Mouse (Mus musculus) cerebellum, adult 11 months (tissue): ENCODE measurements around the gene Sgta.
"Not testable (repeated sequence)": the region's sequence is repeated elsewhere in the genome, so short reads cannot be mapped to it uniquely, and the experiment has no call there.

Experiments
- DNase-seq: peaks from one replicate; pipeline ENCODE4 v3.0.0; 2022

Gene Sgta

GRCm38 (mm10) chr10:81059603-81060543 is at the start of gene Sgta:
Gene Sgta (minus strand): TSS chr10:81060181.
- peak; percentile 99 for DNase-seq

GRCm38 (mm10) chr10:81106113-81106721 is 46.2 kb upstream of the Sgta start:
- peak; percentile 81 for DNase-seq

DNA sequence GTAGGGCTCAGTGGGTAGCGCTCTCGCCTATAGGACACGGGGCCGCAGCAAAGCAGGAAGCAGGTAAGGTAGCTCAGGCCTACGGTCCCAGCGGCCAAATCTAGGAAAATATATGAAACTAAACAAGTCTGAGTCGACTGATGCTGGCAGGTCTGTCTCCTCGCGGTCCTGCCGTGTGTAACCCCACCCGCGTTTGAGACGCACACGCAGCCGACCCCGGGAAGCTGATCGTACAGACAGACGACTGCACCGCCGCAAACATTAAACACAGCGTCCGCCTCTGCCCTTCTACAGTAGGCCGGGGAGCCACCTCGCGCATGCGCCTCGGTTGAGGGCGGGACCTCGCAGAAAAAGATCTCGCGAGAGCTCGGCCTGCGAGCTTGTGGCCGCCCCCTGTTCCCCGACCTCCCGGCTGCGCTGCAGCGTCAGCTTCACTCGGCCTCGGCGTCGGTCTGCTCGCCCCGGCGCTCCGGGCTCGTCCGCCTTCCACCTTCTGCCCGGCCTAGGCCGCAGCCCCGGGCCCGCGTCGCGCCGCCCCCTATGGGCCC is 45.7 kb upstream of the Sgta start, which contains the start of gene Map2k2:
Gene Map2k2 (plus strand): TSS at position 351 of the 548 bp plus-strand sequence.
- peak; percentile 96 for DNase-seq

- no peak for DNase-seq
Measured at GRCm38 (mm10) chr10:81094931-81095678, 35.1 kb upstream of the Sgta start.

DNA sequence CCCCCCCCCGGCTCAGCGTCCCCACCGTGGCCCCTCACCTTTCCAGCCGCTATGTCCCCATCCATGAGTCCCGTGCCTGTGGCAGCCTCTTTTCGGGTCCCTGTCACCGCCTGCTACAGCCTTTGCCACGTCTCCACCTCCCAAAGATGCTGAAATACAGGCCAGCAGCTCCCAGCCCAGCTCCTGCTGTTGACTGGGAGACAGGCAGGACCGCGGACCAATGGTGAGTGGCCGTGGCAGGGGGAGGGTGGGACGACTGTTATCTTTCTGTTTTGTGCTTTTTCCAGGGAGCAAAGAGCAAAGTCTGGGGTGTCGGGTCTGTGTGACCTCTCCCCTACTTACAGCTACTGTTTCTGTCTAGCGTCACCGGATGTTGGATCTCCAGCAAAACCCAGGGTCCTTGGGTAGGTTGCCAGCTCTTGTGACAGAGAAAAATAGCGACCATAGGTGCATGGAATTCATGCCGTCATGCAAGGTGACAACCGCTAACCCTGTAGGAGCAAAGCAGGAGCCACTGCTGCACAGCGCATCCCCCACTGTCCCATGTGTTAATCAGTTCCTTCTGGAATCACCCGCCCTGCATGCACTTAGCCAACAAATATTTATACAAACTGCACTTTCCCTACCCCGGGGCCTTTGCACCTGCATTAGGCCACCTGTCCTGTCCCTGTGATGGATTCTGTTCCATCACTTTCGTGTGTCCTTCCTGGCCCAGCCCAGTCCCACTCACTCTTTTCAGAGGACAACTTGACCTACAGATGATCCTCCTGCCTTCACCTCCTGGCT is 32.7 kb upstream of the Sgta start:
- DNase-seq = no peak

- no peak for DNase-seq
Measured at GRCm38 (mm10) chr10:81090621-81091020, 30.6 kb upstream of the Sgta start.

DNA sequence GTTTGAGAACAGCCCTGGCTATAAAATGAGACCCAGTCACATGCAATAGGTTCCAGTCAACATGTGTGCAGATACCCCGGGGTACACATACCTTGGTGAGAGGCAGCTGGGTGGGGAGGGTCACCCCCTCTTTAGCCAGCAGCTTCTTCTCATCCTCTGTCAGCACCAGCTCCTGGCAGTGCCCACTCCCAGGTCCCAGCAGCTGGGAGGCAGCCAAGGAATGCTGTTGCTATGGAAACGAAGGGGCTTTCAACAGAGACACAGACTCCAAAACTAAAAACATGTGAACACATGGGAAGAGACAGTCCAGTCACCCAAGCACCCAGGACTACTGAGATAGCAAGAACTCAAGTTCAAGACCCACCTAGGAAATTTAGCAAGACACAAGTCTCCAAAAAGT is 29.2 kb upstream of the Sgta start:
- DNase-seq = no peak

- no peak for DNase-seq
Measured at GRCm38 (mm10) chr10:81087021-81087420, 27.0 kb upstream of the Sgta start.

GRCm38 (mm10) chr10:81082168-81082960 is 22.4 kb upstream of the Sgta start:
- peak; percentile 73 for DNase-seq

- no peak for DNase-seq
Measured at GRCm38 (mm10) chr10:81080008-81080655, 20.2 kb upstream of the Sgta start.

DNA sequence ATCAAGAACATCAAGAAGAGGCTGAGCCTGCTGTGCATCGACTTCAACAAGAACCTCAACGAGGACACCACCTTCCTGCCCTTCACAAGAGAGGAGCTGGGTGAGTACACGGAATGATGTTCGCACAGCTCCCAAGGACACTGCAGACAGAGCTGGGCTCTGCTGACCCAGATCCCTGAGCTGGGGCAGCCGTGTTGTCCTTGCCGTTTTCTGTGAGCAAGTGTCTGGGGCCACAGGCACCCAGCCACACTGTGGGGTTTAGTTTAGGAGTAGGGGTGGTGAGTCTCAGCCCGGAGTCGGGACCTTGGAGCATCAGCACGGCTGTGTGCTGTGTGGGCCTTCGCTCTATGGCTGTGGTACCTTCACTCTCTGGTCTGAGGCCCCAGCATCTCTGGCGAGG is 17.9 kb upstream of the Sgta start:
- no peak for DNase-seq

DNA sequence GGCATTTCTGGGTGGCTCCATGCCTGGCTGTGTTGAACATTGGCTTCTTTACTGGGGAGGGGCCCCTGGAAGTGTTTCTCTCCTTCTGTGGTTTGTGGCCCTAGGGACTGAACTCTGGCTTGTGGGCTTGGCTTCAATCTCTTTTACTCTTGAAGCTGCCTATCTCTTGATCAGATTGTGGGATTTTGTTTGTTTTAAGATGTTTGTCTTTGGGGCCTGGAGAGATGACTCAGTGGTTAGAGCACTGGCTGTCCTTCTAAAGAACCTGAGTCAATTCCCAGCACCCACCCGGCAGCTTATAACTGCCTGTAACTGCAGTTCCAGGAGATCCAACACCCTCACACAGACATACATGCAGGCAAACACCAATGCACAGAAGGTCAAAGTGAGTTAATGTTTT is 16.4 kb upstream of the Sgta start:
- DNase-seq = no peak

DNA sequence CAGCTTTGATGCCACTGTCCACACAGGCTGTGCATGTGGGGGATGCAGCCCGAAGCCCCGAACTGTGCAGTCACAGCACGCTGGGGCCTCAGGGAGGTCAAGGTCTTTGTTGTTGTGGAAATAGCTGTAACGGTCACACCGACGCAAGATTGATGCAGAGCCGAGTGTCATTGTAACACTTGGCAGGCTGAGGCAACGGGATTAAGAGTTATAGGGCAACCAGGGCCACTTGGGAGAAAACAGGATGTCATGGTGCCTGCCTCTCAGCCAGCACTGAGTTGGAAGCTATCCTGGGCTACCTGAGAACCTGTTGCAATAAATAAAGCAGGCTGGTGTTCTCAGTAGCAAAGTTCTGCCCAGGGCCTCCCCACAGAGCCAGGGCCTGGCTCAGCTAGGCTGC is 15.8 kb upstream of the Sgta start:
- no peak for DNase-seq

- no peak for DNase-seq
Measured at GRCm38 (mm10) chr10:81073464-81073863, 13.5 kb upstream of the Sgta start.

- no peak for DNase-seq
Measured at GRCm38 (mm10) chr10:81072290-81072689, 12.3 kb upstream of the Sgta start.

DNA sequence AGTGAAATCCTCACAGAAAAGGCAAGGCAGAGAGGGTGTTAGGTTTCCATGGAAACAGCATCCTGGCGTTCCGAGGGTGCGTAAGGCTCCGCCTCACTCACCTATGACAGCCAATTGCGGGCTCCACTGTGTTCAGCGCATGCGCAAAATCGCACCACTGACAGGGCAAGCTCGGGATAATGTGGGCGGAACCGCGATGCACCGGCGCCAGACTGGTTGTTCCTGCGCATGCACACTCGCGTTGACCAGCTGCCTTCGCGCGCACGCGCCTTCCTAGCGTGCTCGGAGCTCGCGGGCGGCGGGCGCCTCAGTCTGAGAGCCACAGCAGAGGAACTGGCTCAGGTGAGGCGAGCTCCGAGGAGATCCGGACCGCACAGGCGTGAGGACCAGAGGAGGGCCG is 9.9 kb upstream of the Sgta start, which contains the start of gene Thop1:
Gene Thop1 (plus strand): TSS at position 200 of the 400 bp plus-strand sequence.
- DNase-seq = peak; percentile 98

- DNase-seq = no peak
Measured at GRCm38 (mm10) chr10:81068706-81069105, 8.7 kb upstream of the Sgta start.

- DNase-seq = not testable (repeated sequence)
Measured at GRCm38 (mm10) chr10:81064519-81064918, 4.5 kb upstream of the Sgta start.

GRCm38 (mm10) chr10:81062710-81063109 is 2.7 kb upstream of the Sgta start:
- DNase-seq = no peak

DNA sequence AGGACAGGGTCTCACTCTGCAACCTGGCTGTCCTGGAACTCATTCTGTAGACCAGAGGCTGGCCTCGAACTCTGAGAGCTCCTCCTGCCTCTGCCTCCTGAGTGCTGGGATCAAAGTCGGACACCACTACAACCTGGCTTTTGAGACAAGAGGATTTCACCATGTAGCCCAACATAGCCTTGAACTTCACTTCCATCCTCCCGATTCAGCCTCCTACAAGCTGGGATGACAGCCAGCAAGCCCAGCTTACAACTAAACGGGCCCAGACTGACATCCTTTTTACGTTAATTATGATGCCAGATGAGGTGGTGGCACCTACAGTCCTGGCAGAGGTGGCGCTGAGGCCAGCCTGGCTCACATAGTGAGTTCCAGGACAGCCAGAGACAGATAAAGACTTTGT is 1.1 kb downstream of the Sgta start:
- no peak for DNase-seq
